Mouse (Mus musculus) left cerebral cortex, adult 2 months (tissue): Measurements from ENCODE around the gene Myh14. TPM values are rescaled to one million over a fixed set of nuclear protein-coding genes. Genes with fewer than 3 reads are reported as not detected.

ENCODE experiments used
- DNase-seq, 2 experiments: peaks; one replicate each; pipeline ENCODE4 v3.0.0; 2021 to 2022; ENCODE audit warnings: low spot score in 2 of 2, mixed read lengths in 1 of 2; ENCODE audit errors: extremely low spot score in 1 of 2
- H3K27ac ChIP-seq: fragments of 200-600 bp; 2 replicates; pipeline ENCODE4 v1.8.1; 2022
- H3K4me3 ChIP-seq: fragments of 200-600 bp; 2 replicates; pipeline ENCODE4 v1.8.1; 2022
- CTCF ChIP-seq: fragments of 200-600 bp; IDR thresholded peaks from 2 replicates; pipeline ENCODE4 v1.8.1; 2022; ENCODE audit warnings: antibody characterized with exemption, mild to moderate bottlenecking, moderate library complexity
- intact Hi-C: fragments of 180-260 bp; cut with DNase I; formaldehyde crosslinking; loops from one replicate; pipeline ENCODE4 v1.15.1; 2025
- total RNA-seq, 2 experiments: library from RNA; stranded (reverse); gene quantifications; 2 replicates each; pipeline ENCODE4 v1.2.3; 2021

The Myh14 gene
- total RNA-seq, 2 experiments from 2014 or later: 21.1 to 21.4 TPM

GRCm38 (mm10) chr7:44595131-44595561 lies 75.5 kb downstream of the Myh14 start:
- intact Hi-C loops: no loop called here
- no peak for DNase-seq
- no peak overlapping the region for H3K27ac ChIP-seq
- TF ChIP-seq CTCF: no peak
- H3K4me3 ChIP-seq: no peak overlapping the region

DNA sequence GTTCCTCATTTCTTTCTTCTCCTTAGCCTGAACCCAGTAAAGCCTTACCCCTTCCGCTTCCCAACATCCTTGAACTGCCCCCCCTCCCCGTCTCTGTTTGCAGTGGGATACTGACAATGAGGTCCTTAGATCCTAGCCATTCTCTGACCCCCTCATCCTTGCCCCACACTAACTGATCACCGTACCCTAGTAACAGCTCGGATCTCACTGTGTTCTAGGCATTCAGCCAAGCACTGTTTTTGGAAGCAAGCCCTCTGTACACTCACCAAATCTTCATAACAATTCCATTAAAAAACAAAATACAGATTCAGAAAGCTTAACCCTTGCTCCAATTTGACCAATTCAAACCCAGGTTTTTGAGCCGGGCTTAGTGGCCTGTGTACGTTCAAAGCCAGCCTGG lies 76.4 kb downstream of the Myh14 start:
- DNase-seq: no peak
- peak overlapping the region; percentile 75 for H3K4me3 ChIP-seq
- H3K27ac ChIP-seq: peak overlapping the region; percentile 84
- intact Hi-C loops: no loop called here
- TF ChIP-seq CTCF: no peak

DNA sequence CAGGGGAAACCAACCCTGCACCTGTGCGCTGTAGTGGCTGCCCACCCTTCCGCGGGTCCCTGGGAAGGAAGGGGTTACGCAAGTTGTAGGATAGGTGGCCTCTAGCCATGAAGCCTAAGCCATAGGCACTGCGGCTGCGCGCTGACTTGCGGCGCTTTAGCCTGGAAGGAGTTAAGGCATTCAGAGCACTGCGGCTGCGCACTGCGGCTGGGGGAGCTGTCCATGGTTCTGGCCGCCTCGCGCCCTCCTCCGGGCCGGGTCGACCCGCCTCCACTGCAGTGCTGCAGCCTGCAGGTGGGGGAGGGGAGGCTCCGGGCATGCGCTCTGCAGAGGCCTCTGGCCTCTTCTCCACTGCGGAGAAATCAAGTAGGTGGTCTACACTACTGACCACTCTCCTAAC lies 76.9 kb downstream of the Myh14 start:
- peak overlapping the region; percentile 84 for H3K27ac ChIP-seq
- H3K4me3 ChIP-seq: peak overlapping the region; percentile 75
- intact Hi-C loops: no loop called here
- TF ChIP-seq CTCF: no peak
- DNase-seq: peak; percentile 87 to 88

DNA sequence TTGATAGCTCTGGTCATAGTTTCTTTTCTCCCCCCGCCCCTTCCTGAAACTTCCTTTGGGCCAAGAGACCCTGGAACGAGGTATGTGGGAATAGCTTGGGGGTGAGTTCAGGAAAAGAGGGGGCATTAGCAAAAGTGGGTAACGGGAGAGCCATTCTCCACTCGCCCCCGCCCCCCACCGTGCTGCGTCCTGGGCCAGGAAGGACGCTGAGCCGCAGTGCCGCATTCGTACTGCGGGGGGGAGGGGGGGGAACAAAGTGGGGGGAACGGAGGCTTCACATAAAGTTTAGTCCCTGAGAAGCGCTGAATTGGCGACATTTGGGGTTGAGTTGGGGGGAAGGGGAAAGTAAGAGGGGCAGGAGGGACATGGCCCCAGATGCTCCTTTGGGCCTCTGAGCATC lies 77.6 kb downstream of the Myh14 start:
- no peak for DNase-seq
- TF ChIP-seq CTCF: no peak
- intact Hi-C loops: no loop called here
- H3K27ac ChIP-seq: no peak overlapping the region; the same call in 1 of the 2 replicates
- peak overlapping the region; percentile 75 for H3K4me3 ChIP-seq

- intact Hi-C loops: no loop called here
- peak in 1 of 2 experiments; percentile 41 for DNase-seq
- Histone ChIP-seq H3K4me3 (peak overlapping the region; percentile 75), H3K27ac (peak overlapping the region; percentile 85)
- TF ChIP-seq CTCF: no peak
These were observed 79.1 kb downstream of the Myh14 start for GRCm38 (mm10) chr7:44591348-44592116.

DNA sequence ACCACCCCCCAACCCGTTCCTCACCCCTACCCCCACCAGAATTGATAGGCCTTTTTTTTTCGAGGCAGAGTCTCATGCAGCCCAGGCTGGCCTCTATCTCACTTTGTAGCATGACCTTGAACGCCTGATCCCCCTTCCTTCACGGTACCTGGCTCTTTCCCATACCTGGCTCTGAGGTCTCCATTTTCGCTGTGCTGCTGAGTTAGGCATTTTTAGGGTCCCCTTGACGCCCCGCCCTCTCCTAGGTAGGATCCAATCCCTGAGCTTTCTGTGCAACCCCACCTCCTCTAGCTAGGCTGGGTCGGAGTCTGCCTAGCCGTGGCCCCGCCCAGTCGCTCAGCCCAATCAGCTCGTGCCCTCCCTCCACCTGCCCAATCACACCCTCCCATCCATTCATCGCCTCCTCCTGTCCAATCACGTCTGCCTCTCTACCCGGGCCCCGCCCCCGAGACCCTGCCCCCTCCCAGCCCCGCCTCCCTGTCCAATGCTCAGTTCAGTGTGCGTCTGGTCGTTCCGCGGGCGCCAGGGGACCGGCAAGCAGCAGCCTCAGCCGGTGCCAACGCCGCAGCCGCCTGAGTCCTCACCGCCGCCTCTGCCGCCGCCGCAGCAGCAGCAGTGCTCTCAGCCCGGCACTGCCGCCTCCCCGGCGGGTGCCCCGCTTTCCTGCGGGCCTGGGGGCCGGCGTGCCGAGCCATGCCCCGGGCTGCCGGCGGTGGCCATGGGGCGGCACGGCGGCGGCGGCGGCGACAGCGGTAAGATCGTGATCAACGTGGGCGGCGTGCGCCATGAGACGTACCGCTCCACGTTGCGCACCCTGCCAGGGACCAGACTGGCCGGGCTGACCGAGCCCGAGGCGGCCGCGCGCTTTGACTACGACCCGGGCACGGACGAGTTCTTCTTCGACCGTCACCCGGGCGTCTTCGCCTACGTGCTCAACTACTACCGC lies 80.0 kb downstream of the Myh14 start, which contains the start of gene Kcnc3:
Gene Kcnc3, plus strand, starts transcription at position 263 of the 946 bp plus-strand sequence.
- peak within 1 kb of the TSS; percentile 85 for H3K27ac ChIP-seq
- H3K4me3 ChIP-seq: peak within 1 kb of the TSS; percentile 75
- DNase-seq: peak; percentile 86 to 92
- TF ChIP-seq CTCF: no peak
- intact Hi-C loops: no loop called here

- DNase-seq: no peak
- Histone ChIP-seq H3K4me3 (peak overlapping the region; percentile 54), H3K27ac (peak overlapping the region; percentile 55; the same call in 1 of the 2 replicates)
- intact Hi-C loops: no loop called here
- TF ChIP-seq CTCF: no peak
These were observed 80.7 kb downstream of the Myh14 start for GRCm38 (mm10) chr7:44589946-44590345.

GRCm38 (mm10) chr7:44589149-44589548 lies 81.5 kb downstream of the Myh14 start:
- TF ChIP-seq CTCF: no peak; the same call in 1 of the 2 replicates
- peak overlapping the region; percentile 54 for H3K4me3 ChIP-seq
- intact Hi-C loops: no loop called here
- DNase-seq: peak; percentile 73 to 82
- H3K27ac ChIP-seq: peak overlapping the region; percentile 53; the same call in 1 of the 2 replicates

GRCm38 (mm10) chr7:44588338-44588737 lies 82.3 kb downstream of the Myh14 start:
- no peak for DNase-seq
- no peak overlapping the region; the same call in 1 of the 2 replicates for H3K27ac ChIP-seq
- no peak for TF ChIP-seq CTCF
- peak overlapping the region; percentile 54 for H3K4me3 ChIP-seq
- intact Hi-C loops: no loop called here

DNA sequence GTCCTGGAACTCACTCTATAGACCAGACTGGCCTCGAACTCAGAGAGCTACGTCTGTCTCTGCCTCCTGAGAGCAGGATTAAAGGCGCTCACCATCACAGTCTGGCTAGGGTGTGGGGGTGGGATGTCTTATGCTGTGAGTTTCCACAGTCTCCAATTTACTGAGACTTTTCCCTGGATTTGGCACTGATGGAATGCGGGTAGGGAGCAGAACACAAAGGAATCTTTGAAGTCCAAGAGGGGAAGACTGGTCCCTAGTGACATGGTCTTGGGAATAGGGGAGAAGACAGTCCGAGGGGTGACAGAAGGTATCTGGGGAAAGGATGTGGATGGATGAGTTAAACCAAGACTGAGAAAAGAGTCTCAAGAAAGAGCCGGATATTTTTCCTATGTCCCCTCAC lies 83.0 kb downstream of the Myh14 start:
- intact Hi-C loops: no loop called here
- Histone ChIP-seq H3K4me3 (peak overlapping the region; percentile 50), H3K27ac (no peak overlapping the region; the same call in 1 of the 2 replicates)
- TF ChIP-seq CTCF: no peak
- no peak for DNase-seq

- peak overlapping the region; percentile 50 for H3K4me3 ChIP-seq
- peak; percentile 79 to 80 for DNase-seq
- TF ChIP-seq CTCF: no peak
- intact Hi-C loops: no loop called here
- peak overlapping the region; percentile 90 for H3K27ac ChIP-seq
These were observed 83.7 kb downstream of the Myh14 start for GRCm38 (mm10) chr7:44586930-44587329.

- peak; percentile 69 to 73 for DNase-seq
These were observed 84.1 kb downstream of the Myh14 start for GRCm38 (mm10) chr7:44586518-44586917.

More at GRCm38 (mm10) chr7:44586518-44586917, 84.1 kb downstream of the Myh14 start:
- peak overlapping the region; percentile 90 for H3K27ac ChIP-seq
- TF ChIP-seq CTCF: no peak
- peak overlapping the region; percentile 50 for H3K4me3 ChIP-seq
- intact Hi-C loops: no loop called here
